Mouse (Mus musculus): ENCODE measurements around the gene Fbln5.

GRCm38 (mm10) chr12:101832179-101833114 lies 13.6 kb upstream of the Fbln5 start:
- TF ChIP-seq POLR2A (IDR thresholded peaks at IDR 0.05; ENCODE audit: extremely low read depth, insufficient read depth, low read length) = no peak
- no peak for TF ChIP-seq CTCF (IDR thresholded peaks at IDR 0.05; ENCODE audit: extremely low read depth, insufficient read depth, low read length)

All from cortical plate, adult 2 months (tissue).